Mouse (Mus musculus) small intestine, adult 2 months (tissue): ENCODE data around the gene Hnrnph3.

ENCODE experiments used
- CTCF ChIP-seq: fragments of 200-500 bp; IDR thresholded peaks from 2 replicates; pipeline ENCODE4 v1.5.1; 2012; ENCODE audit warnings: low read depth, mild to moderate bottlenecking, control low read depth, inconsistent platforms, low read length, moderate library complexity, mixed read lengths; ENCODE audit not compliant: insufficient replicate concordance, insufficient read length; ENCODE audit errors: extremely low read depth
- POLR2A ChIP-seq: fragments of 200-500 bp; IDR thresholded peaks from 2 replicates; pipeline ENCODE4 v1.6.1; 2012; ENCODE audit warnings: low read depth, mild to moderate bottlenecking, control low read depth, inconsistent platforms, low read length, moderate library complexity

DNA sequence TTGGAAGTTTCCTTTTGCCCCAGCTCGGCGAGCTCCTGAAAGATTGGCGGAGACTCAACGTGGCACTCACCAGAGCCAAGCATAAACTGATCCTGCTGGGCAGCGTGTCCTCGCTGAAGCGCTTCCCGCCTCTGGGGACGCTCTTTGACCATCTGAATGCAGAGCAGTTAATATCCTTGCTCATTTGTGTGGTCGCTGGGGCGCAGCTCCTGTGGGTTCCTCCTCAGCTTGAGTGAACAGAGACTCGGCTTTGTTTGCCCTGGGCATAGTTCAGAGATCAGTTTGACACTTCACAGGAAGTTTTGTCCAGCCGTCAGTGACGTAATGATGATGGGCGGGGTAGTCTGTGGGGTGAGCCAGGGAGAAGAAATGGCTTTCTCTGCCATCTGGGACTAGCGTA lies 52.2 kb downstream of the Hnrnph3 start:
- TF ChIP-seq CTCF (no peak), POLR2A (no peak)
